Mouse (Mus musculus): ENCODE results near the gene Tmc6.

- TF ChIP-seq GATA1 (IDR thresholded peaks at IDR 0.05; ENCODE audit: borderline replicate concordance, low read length): no peak
- no peak for TF ChIP-seq FLI1 (IDR thresholded peaks at IDR 0.05; ENCODE audit: low read length)
Measured at GRCm38 (mm10) chr11:117800038-117800437, 18.0 kb upstream of the Tmc6 start.

Measured in megakaryocyte, embryonic 14.5 days (primary cell).